ENCODE assay signal across 8 mouse cellular contexts in the genomic region with DNA sequence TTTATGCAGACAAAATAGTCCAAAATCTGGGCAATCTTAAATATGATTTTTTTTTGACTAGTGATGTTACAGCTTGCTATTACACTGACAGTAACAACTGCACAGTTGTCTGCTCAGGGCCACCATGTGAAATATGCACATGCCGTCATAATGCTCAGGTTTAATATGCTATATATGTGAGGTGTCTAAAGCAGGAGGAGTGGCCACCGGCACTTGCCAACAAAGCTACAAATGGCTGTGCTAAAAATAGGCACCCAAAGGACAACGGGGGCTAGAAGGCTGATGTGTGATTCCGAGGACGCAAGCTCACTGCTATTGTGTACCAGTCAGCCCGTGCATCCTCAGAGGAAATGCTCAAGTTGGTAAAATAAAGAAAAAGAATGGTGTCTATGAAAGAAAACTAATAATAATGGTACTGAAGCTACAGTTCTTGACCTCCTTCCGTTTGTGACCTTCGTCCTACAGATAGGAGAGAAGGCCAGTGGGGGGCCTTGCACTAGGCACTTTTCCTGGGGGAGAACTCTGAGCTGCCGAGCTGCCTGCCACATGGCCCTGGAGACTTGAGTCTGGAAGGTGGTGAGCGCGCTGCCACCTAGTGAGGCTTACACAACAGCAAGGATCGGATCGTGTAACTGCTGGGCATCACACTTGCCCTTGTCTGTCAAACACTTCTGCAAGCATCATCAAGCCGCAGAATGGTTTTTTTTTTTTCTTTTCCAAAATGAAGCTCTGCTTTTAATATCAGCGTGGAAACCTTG.
DNase-seq lines count a peak whose midpoint lies in the region; ATAC-seq and TF ChIP-seq lines count a peak whose summit lies in the region.

No protein-coding gene starts in this region.

- 11% methylated on average over 15 of the region's 15 CpGs for WGBS in heart, embryonic 11.5 days (ENCODE audit: insufficient replicate concordance)

- intact Hi-C loops in left cerebral cortex, adult 2 months (cut with DNase I), result loop anchor here (5.0 kb wide), 1 partner anchor 41 kb away; no protein-coding TSS in a partner anchor

- H3K4me2 ChIP-seq in heart, embryonic 11.5 days, result peak overlapping the region; percentile 59
- H3K4me2 ChIP-seq in myocyte (ENCODE audit: low read depth), result peak overlapping the region; percentile 78

- TF ChIP-seq POLR2A in myocyte (IDR thresholded peaks at IDR 0.05; ENCODE audit: insufficient read length, low read depth), result peak; percentile 76

- peak overlapping the region; percentile 62 for H3K9ac ChIP-seq in heart, embryonic 11.5 days (ENCODE audit: low read depth, low read length)

- no peak overlapping the region for H3ac ChIP-seq in myocyte (ENCODE audit: control insufficient read depth, insufficient read length)

- no peak for ATAC-seq in CD4-positive, CD25-positive, alpha-beta regulatory T cell, adult 4 months
- peak; percentile 50; the same call in 1 of the 2 replicates for ATAC-seq in heart, embryonic 11.5 days (replicated peaks; ENCODE audit: insufficient number of reproducible peaks, low FRiP score, low TSS enrichment)

- H3K27ac ChIP-seq in heart, embryonic 11.5 days (ENCODE audit: low read depth, low read length), result peak overlapping the region; percentile 90
- no peak overlapping the region for H3K27ac ChIP-seq in left cerebral cortex, adult 2 months

- H3K4me1 ChIP-seq in heart, embryonic 11.5 days (ENCODE audit: control insufficient read depth, insufficient read depth, low read length), result peaks cover 11% of the 10 kb centered on the region; the same call in 1 of the 2 replicates

- peak overlapping the region; percentile 29 for H3K4me3 ChIP-seq in heart, embryonic 11.5 days (ENCODE audit: low read depth, low read length)
- H3K4me3 ChIP-seq in left cerebral cortex, adult 2 months, result peak overlapping the region; percentile 30
- H3K4me3 ChIP-seq in myocyte, result peak overlapping the region; percentile 24

- H3K79me2 ChIP-seq in myocyte (ENCODE audit: control insufficient read depth, insufficient read depth), result peaks cover 11% of the 10 kb centered on the region

- TF ChIP-seq CTCF in left cerebral cortex, adult 2 months (IDR thresholded peaks at IDR 0.05), result peak; percentile 14

- H3K36me3 ChIP-seq in heart, embryonic 11.5 days (ENCODE audit: control insufficient read depth, insufficient read depth, low read length), result peaks cover 9% of the 10 kb centered on the region
- peaks cover 10% of the 10 kb centered on the region for H3K36me3 ChIP-seq in myocyte (ENCODE audit: control insufficient read depth, insufficient read depth)

- no peaks in the 10 kb centered on the region for H3K27me3 ChIP-seq in heart, embryonic 11.5 days (ENCODE audit: control insufficient read depth, insufficient read depth, low read length)
- no peaks in the 10 kb centered on the region for H3K27me3 ChIP-seq in myocyte (ENCODE audit: control insufficient read depth, insufficient read depth, insufficient read length)

- H3K9me3 ChIP-seq in heart, embryonic 11.5 days (replicated peaks; ENCODE audit: control insufficient read depth, low read length), result no peaks in the 10 kb centered on the region

- DNase-seq in CD4-positive, CD25-positive, alpha-beta regulatory T cell, adult 2 months (ENCODE audit: low read depth, low spot score), result peak; percentile 5
- DNase-seq in ovary, postnatal 36 days (ENCODE audit: low spot score), result peak; percentile 47
- DNase-seq in ovary, postnatal 14 days (ENCODE audit: low spot score), result no peak
- no peak for DNase-seq in left cerebral cortex, adult 2 months (ENCODE audit: extremely low spot score in 1 of 2, low spot score in 2 of 2)
- DNase-seq in T-cell, adult 2 months (ENCODE audit: low spot score), result no peak

TF ChIP-seq in myocyte, 11 proteins besides CTCF, POLR2A, EP300 and RAD21:
- TF ChIP-seq MAX (IDR thresholded peaks at IDR 0.05; ENCODE audit: low read depth) (peak; percentile 75), USF1 (IDR thresholded peaks at IDR 0.05; ENCODE audit: low read depth) (no peak), POLR2AphosphoS2 (IDR thresholded peaks at IDR 0.05; ENCODE audit: insufficient read length, low read depth) (peak; percentile 57), SRF (IDR thresholded peaks at IDR 0.05; ENCODE audit: control insufficient read depth, insufficient read length, low read depth) (no peak), CEBPB (IDR thresholded peaks at IDR 0.05; ENCODE audit: insufficient read depth, poor library complexity, severe bottlenecking) (peak; percentile 70; the same call in 1 of the 2 replicates), E2F4 (IDR thresholded peaks at IDR 0.05; ENCODE audit: insufficient read depth) (no peak), REST (IDR thresholded peaks at IDR 0.05; ENCODE audit: insufficient read depth, insufficient read length) (no peak), TCF3 (IDR thresholded peaks at IDR 0.05; ENCODE audit: insufficient read length, low read depth) (peak; percentile 89), TCF12 (IDR thresholded peaks at IDR 0.05; ENCODE audit: insufficient read depth, poor library complexity, severe bottlenecking) (peak; percentile 84), MYOD1 (IDR thresholded peaks at IDR 0.05; ENCODE audit: control insufficient read depth in 1 of 3, insufficient read length in 2 of 3, low read depth in 2 of 3) (peak; percentile 98 to 99 (median 98)), MYOG (IDR thresholded peaks at IDR 0.05; ENCODE audit: control insufficient read depth in 1 of 3, insufficient read depth in 1 of 3, insufficient read length in 2 of 3, low read depth in 2 of 3) (peak in 1 of 3 experiments; percentile 65)

Comparison
In these comparisons a context has a peak if more than half of its experiments do, and no peak if none do; other contexts are left out.
1. DNase-seq: peak in CD4-positive, CD25-positive, alpha-beta regulatory T cell, adult 2 months (single experiment) and ovary, postnatal 36 days (single experiment); none in ovary, postnatal 14 days (single experiment), left cerebral cortex, adult 2 months (0 of 2) and T-cell, adult 2 months (single experiment).
2. Peak in every context shown above with its lines, with median percentiles within 50 percentile points of each other: H3K4me3 ChIP-seq.